Mouse (Mus musculus): ENCODE measurements around the gene 1600002K03Rik. TPM values are rescaled to one million over a fixed set of nuclear protein-coding genes. Genes with fewer than 3 reads are reported as not detected.
A peak's percentile ranks its signal among the peaks of the same experiment; 100 is the strongest.

1600002K03Rik gene
- polyA plus RNA-seq, 1 experiment: 11.2 TPM

DNA sequence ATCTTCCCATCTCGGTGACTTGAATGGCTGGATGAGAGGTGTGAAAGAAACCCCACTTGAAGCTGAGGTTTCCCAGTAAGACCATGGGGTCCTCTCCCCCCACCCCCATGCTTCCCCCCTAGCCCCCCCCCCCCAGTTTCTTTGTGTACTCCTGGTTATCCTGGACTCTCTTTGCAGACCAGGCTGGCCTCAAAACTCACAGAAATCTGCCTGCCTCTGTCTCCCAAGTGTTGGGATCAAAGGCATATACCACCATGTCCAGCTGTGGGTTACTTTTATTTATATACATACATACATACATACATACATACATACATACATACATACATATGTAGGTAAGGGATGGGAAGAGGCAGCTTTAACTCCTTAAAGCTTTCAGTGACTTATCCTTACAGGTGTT is 3.7 kb upstream of the 1600002K03Rik start:
- no peak for TF ChIP-seq CTCF (conservative IDR thresholded peaks at IDR 0.05; ENCODE audit: insufficient read depth, insufficient read length, low read depth, low read length)
- TF ChIP-seq POLR2A (IDR thresholded peaks at IDR 0.05; ENCODE audit: low read depth, low read length): no peak
- peaks cover 3% of the 10 kb centered on the region for H3K4me1 ChIP-seq (ENCODE audit: control insufficient read depth, insufficient read depth, low read length)
- no peak overlapping the region for H3K27ac ChIP-seq (ENCODE audit: insufficient read depth, low read depth, low read length)
- no peaks in the 10 kb centered on the region for H3K27me3 ChIP-seq (replicated peaks; ENCODE audit: control insufficient read depth, insufficient read depth, low read length)
- WGBS: 44% methylated on average over 1 of the region's 1 CpGs
- H3K4me3 ChIP-seq (ENCODE audit: insufficient read depth, low read depth, low read length): no peak overlapping the region
- DNase-seq: no peak
- H3K36me3 ChIP-seq (ENCODE audit: control insufficient read depth, insufficient read depth, low read length): peaks cover 4% of the 10 kb centered on the region; the same call in 1 of the 2 replicates

GRCm38 (mm10) chr10:80169651-80170050 is 3.1 kb upstream of the 1600002K03Rik start:
- WGBS: 74% methylated on average over 7 of the region's 7 CpGs
- Histone ChIP-seq H3K27ac (ENCODE audit: insufficient read depth, low read depth, low read length) (no peak overlapping the region), H3K36me3 (ENCODE audit: control insufficient read depth, insufficient read depth, low read length) (peaks cover 4% of the 10 kb centered on the region; the same call in 1 of the 2 replicates), H3K4me3 (ENCODE audit: insufficient read depth, low read depth, low read length) (no peak overlapping the region), H3K4me1 (ENCODE audit: control insufficient read depth, insufficient read depth, low read length) (no peaks in the 10 kb centered on the region; the same call in 1 of the 2 replicates), H3K27me3 (replicated peaks; ENCODE audit: control insufficient read depth, insufficient read depth, low read length) (no peaks in the 10 kb centered on the region)
- TF ChIP-seq POLR2A (IDR thresholded peaks at IDR 0.05; ENCODE audit: low read depth, low read length) (no peak), CTCF (conservative IDR thresholded peaks at IDR 0.05; ENCODE audit: insufficient read depth, insufficient read length, low read depth, low read length) (no peak)
- no peak for DNase-seq

GRCm38 (mm10) chr10:80170052-80170451 is 2.7 kb upstream of the 1600002K03Rik start:
- H3K4me1 ChIP-seq (ENCODE audit: control insufficient read depth, insufficient read depth, low read length): no peaks in the 10 kb centered on the region; the same call in 1 of the 2 replicates
- no peak for TF ChIP-seq CTCF (conservative IDR thresholded peaks at IDR 0.05; ENCODE audit: insufficient read depth, insufficient read length, low read depth, low read length)
- no peak for TF ChIP-seq POLR2A (IDR thresholded peaks at IDR 0.05; ENCODE audit: low read depth, low read length)
- DNase-seq: no peak
- WGBS: 91% methylated on average over 16 of the region's 16 CpGs
- H3K4me3 ChIP-seq (ENCODE audit: insufficient read depth, low read depth, low read length): no peak overlapping the region
- H3K36me3 ChIP-seq (ENCODE audit: control insufficient read depth, insufficient read depth, low read length): peaks cover 4% of the 10 kb centered on the region; the same call in 1 of the 2 replicates
- no peak overlapping the region for H3K27ac ChIP-seq (ENCODE audit: insufficient read depth, low read depth, low read length)
- no peaks in the 10 kb centered on the region for H3K27me3 ChIP-seq (replicated peaks; ENCODE audit: control insufficient read depth, insufficient read depth, low read length)

DNA sequence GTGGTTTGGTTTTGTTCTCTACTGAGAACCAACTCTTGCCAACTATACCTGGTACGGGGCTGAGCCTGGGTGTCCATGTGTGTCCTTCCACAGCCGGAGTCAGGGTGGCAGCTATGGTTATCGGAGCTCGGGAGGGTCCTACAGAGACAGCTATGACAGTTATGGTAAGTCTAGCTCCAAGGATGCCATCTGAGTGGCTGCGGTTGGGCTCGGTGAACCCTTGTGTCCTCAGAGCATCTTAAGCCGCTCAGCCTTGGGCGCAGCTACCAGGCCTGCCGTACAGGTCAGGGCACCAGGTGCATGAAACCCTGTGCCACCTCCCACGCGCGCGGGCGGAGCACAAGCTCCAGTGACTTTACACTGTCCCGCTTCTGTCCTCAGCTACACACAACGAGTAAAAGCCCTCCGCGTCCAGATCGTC is 2.1 kb upstream of the 1600002K03Rik start:
- Histone ChIP-seq H3K4me1 (ENCODE audit: control insufficient read depth, insufficient read depth, low read length) (no peaks in the 10 kb centered on the region; the same call in 1 of the 2 replicates), H3K27ac (ENCODE audit: insufficient read depth, low read depth, low read length) (no peak overlapping the region)

GRCm38 (mm10) chr10:80171252-80171651 is 1.5 kb upstream of the 1600002K03Rik start:
- TF ChIP-seq POLR2A (IDR thresholded peaks at IDR 0.05; ENCODE audit: low read depth, low read length): no peak
- no peak for TF ChIP-seq CTCF (conservative IDR thresholded peaks at IDR 0.05; ENCODE audit: insufficient read depth, insufficient read length, low read depth, low read length)
- DNase-seq: no peak
- H3K27ac ChIP-seq (ENCODE audit: insufficient read depth, low read depth, low read length): no peak overlapping the region

More for the DNA sequence above, 2.1 kb upstream of the 1600002K03Rik start:
- 71% methylated on average over 19 of the region's 19 CpGs for WGBS
- peaks cover 4% of the 10 kb centered on the region; the same call in 1 of the 2 replicates for H3K36me3 ChIP-seq (ENCODE audit: control insufficient read depth, insufficient read depth, low read length)
- H3K4me3 ChIP-seq (ENCODE audit: insufficient read depth, low read depth, low read length): no peak overlapping the region
- no peak for TF ChIP-seq POLR2A (IDR thresholded peaks at IDR 0.05; ENCODE audit: low read depth, low read length)
- TF ChIP-seq CTCF (conservative IDR thresholded peaks at IDR 0.05; ENCODE audit: insufficient read depth, insufficient read length, low read depth, low read length): no peak
- no peak for DNase-seq
- H3K27me3 ChIP-seq (replicated peaks; ENCODE audit: control insufficient read depth, insufficient read depth, low read length): no peaks in the 10 kb centered on the region

DNA sequence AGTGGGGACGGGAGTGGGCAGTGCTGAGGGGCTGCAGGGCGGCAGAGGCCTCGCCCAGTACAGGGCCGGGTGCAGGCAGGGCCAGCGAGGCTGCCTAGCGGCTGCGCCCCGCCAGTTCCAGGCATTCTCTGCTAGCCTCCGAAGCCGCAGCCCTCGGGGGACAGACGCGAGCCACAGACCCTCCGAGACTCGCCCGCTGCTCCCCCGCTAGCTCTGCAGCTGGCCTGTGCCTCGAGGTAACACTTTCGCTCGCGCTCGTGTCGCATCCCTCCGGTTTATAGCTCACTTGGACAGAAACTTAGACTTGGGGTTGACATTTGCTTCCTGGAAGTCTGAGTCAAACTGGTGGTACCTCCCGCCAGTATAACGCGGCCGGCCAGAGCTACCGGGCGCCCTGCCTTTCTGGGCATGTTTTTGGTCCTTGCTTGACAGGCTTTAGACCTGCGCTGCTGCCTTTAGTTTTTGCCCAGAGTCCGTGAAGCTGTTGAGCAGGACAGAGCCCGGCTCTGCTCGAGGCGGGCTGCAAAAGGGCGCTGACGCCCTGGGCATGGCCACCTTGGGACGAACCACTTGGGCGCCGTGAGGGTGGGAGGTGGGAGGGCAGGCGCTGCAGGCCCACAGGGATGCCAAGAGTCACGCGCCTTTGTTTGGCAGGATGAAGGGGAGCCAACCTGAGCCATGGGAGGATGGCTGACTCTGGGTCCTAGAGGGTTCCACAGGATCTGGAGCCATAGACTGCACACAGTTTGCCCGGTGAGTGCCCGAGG is 801 bp upstream of the 1600002K03Rik start:
- WGBS: 79% methylated on average over 45 of the region's 45 CpGs
- 0 out of 2 replicates have a peak overlapping the region, but pooled peaks have one; percentile 6 for H3K27ac ChIP-seq (ENCODE audit: insufficient read depth, low read depth, low read length)
- no peaks in the 10 kb centered on the region for H3K27me3 ChIP-seq (replicated peaks; ENCODE audit: control insufficient read depth, insufficient read depth, low read length)
- peak; percentile 15 for DNase-seq
- H3K36me3 ChIP-seq (ENCODE audit: control insufficient read depth, insufficient read depth, low read length): peaks cover 4% of the 10 kb centered on the region; the same call in 1 of the 2 replicates
- no peaks in the 10 kb centered on the region; the same call in 1 of the 2 replicates for H3K4me1 ChIP-seq (ENCODE audit: control insufficient read depth, insufficient read depth, low read length)
- no peak overlapping the region for H3K4me3 ChIP-seq (ENCODE audit: insufficient read depth, low read depth, low read length)
- TF ChIP-seq CTCF (conservative IDR thresholded peaks at IDR 0.05; ENCODE audit: insufficient read depth, insufficient read length, low read depth, low read length) (no peak), POLR2A (IDR thresholded peaks at IDR 0.05; ENCODE audit: low read depth, low read length) (no peak)

More at GRCm38 (mm10) chr10:80171252-80171651, 1.5 kb upstream of the 1600002K03Rik start:
- H3K36me3 ChIP-seq (ENCODE audit: control insufficient read depth, insufficient read depth, low read length): peaks cover 4% of the 10 kb centered on the region; the same call in 1 of the 2 replicates
- no peaks in the 10 kb centered on the region for H3K27me3 ChIP-seq (replicated peaks; ENCODE audit: control insufficient read depth, insufficient read depth, low read length)
- H3K4me3 ChIP-seq (ENCODE audit: insufficient read depth, low read depth, low read length): no peak overlapping the region
- 85% methylated on average over 15 of the region's 15 CpGs for WGBS
- no peaks in the 10 kb centered on the region; the same call in 1 of the 2 replicates for H3K4me1 ChIP-seq (ENCODE audit: control insufficient read depth, insufficient read depth, low read length)

DNA sequence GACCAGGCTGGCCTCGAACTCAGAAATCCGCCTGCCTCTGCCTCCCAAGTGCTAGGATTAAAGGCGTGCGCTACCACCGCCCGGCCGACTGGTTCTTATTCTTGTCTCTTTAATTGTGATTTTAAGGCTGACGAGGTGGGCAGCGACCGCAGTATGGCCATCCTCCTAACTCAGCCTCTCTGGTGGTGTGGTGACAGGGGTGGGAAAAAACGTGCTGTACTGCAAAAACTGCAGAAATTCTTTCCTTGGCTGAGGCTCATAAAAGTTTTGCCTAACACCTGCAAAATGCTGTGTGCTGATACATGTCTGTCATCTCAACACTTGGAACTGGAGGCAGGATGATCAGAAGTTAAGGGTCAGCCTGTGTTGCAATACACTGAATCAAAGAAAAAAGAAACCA is 614 bp downstream of the 1600002K03Rik start:
- peaks cover 4% of the 10 kb centered on the region; the same call in 1 of the 2 replicates for H3K36me3 ChIP-seq (ENCODE audit: control insufficient read depth, insufficient read depth, low read length)
- no peaks in the 10 kb centered on the region for H3K27me3 ChIP-seq (replicated peaks; ENCODE audit: control insufficient read depth, insufficient read depth, low read length)
- peak overlapping the region; percentile 37 for H3K4me3 ChIP-seq (ENCODE audit: insufficient read depth, low read depth, low read length)
- no peak for TF ChIP-seq POLR2A (IDR thresholded peaks at IDR 0.05; ENCODE audit: low read depth, low read length)
- TF ChIP-seq CTCF (conservative IDR thresholded peaks at IDR 0.05; ENCODE audit: insufficient read depth, insufficient read length, low read depth, low read length): no peak
- H3K27ac ChIP-seq (ENCODE audit: insufficient read depth, low read depth, low read length): peak overlapping the region; percentile 37; the same call in 1 of the 2 replicates
- DNase-seq: no peak
- H3K4me1 ChIP-seq (ENCODE audit: control insufficient read depth, insufficient read depth, low read length): no peaks in the 10 kb centered on the region; the same call in 1 of the 2 replicates
- WGBS: 20% methylated on average over 11 of the region's 11 CpGs

Data from kidney, adult 2 months (tissue).